Mouse (Mus musculus) stomach, postnatal 0 days (tissue): Measurements from ENCODE around the gene Prpsap1.

Experiments
- CTCF ChIP-seq: IDR thresholded peaks from 2 replicates; pipeline ENCODE4 v1.5.1; 2016; ENCODE audit warnings: antibody characterized with exemption, low read depth, mild to moderate bottlenecking, moderate library complexity
- EP300 ChIP-seq: optimal IDR thresholded peaks from 2 replicates; pipeline ENCODE3; 2016; ENCODE audit warnings: antibody characterized with exemption

- TF ChIP-seq CTCF (no peak), EP300 (no peak)
These were observed 16.7 kb downstream of the Prpsap1 start for GRCm38 (mm10) chr11:116477160-116477759.
